Mouse (Mus musculus): ENCODE measurements at regions not wholly inside any gene's neighbourhood (a gene's known extent, or its start where the extent isn't known, plus 50 kb on each side); places are given as distances from the start of the nearest gene placed in this dataset.

- no peak for DNase-seq (ENCODE audit: low spot score)
- Histone ChIP-seq H3K4me3 (ENCODE audit: low read depth, low read length) (no peak overlapping the region), H3K27ac (ENCODE audit: low read depth) (no peak overlapping the region), H3K9me3 (replicated peaks; ENCODE audit: control insufficient read depth, low read length) (no peaks in the 10 kb centered on the region), H3K4me2 (ENCODE audit: low read depth, low read length) (no peak overlapping the region), H3K27me3 (ENCODE audit: control insufficient read depth, insufficient read depth, low read length) (no peaks in the 10 kb centered on the region), H3K9ac (replicated peaks; ENCODE audit: low read depth, low read length) (no peak overlapping the region), H3K4me1 (ENCODE audit: control insufficient read depth, insufficient read depth) (peaks cover 5% of the 10 kb centered on the region; the same call in 1 of the 2 replicates), H3K36me3 (replicated peaks; ENCODE audit: control insufficient read depth, insufficient read depth, low read length) (no peaks in the 10 kb centered on the region)
- no peak for ATAC-seq (ENCODE audit: insufficient read depth, low read depth)
- no peak for TF ChIP-seq EP300 (IDR thresholded peaks at IDR 0.05; ENCODE audit: low read depth)
- no peak for TF ChIP-seq CTCF (IDR thresholded peaks at IDR 0.05; ENCODE audit: low read depth)
- WGBS = 82% methylated on average over 3 of the region's 3 CpGs
Observed at GRCm38 (mm10) chr3:22021360-22021935, 55.0 kb upstream of the Tbl1xr1 start.

DNA sequence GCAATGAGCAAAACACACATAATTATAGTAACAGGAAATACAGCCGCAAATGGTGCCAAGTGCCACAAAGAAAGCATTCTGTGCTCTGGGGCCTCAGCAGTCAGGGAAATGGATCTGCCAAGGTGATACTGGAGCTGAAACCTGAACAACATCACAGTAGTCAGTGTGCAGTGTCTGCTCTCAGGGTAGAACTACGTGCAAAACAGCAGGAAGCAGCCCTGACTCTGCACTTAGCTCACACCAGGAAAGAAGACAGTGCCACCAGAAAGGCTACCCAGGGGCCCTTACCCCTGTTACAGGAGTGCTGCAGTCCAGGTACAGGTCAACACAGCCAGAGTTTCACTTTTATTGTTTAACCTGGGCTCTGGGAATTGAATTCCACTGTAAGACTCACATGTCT is 54.0 kb upstream of the Tbl1xr1 start:
- Histone ChIP-seq H3K9ac (replicated peaks; ENCODE audit: low read depth, low read length) (no peak overlapping the region), H3K9me3 (replicated peaks; ENCODE audit: control insufficient read depth, low read length) (no peaks in the 10 kb centered on the region), H3K4me1 (ENCODE audit: control insufficient read depth, insufficient read depth) (peaks cover 5% of the 10 kb centered on the region; the same call in 1 of the 2 replicates), H3K4me2 (ENCODE audit: low read depth, low read length) (no peak overlapping the region), H3K27ac (ENCODE audit: low read depth) (no peak overlapping the region), H3K27me3 (ENCODE audit: control insufficient read depth, insufficient read depth, low read length) (no peaks in the 10 kb centered on the region), H3K36me3 (replicated peaks; ENCODE audit: control insufficient read depth, insufficient read depth, low read length) (no peaks in the 10 kb centered on the region), H3K4me3 (ENCODE audit: low read depth, low read length) (no peak overlapping the region)
- DNase-seq (ENCODE audit: low spot score) (no peak), ATAC-seq (ENCODE audit: insufficient read depth, low read depth) (no peak)
- 42% methylated on average over 2 of the region's 2 CpGs for WGBS
- TF ChIP-seq EP300 (IDR thresholded peaks at IDR 0.05; ENCODE audit: low read depth) (no peak), CTCF (IDR thresholded peaks at IDR 0.05; ENCODE audit: low read depth) (no peak)

DNA sequence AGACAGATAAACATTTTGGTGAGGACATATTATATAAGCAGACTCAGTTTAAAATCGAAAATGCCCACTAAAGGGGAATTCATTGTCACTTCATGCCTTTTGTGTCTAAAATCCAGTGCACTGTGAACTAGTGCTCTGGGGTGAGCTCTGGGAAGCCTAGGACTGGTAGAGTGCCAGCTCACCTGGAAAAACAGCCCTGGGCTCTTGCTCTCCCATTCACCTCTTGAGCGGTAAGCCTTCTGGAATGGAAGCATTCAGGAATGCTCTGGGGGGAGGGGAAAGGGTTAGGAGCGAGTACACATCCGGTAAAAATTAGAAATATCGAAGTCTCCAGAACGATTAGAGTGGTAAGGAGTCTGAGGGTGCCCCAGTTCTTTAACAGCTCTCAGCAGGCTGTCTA is 53.4 kb upstream of the Tbl1xr1 start:
- WGBS = 67% methylated on average over 6 of the region's 6 CpGs
- DNase-seq (ENCODE audit: low spot score) (no peak), ATAC-seq (ENCODE audit: insufficient read depth, low read depth) (no peak)
- H3K9ac ChIP-seq (replicated peaks; ENCODE audit: low read depth, low read length) = no peak overlapping the region
- H3K27ac ChIP-seq (ENCODE audit: low read depth) = no peak overlapping the region
- peaks cover 5% of the 10 kb centered on the region; the same call in 1 of the 2 replicates for H3K4me1 ChIP-seq (ENCODE audit: control insufficient read depth, insufficient read depth)
- no peaks in the 10 kb centered on the region for H3K27me3 ChIP-seq (ENCODE audit: control insufficient read depth, insufficient read depth, low read length)
- no peak for TF ChIP-seq EP300 (IDR thresholded peaks at IDR 0.05; ENCODE audit: low read depth)
- TF ChIP-seq CTCF (IDR thresholded peaks at IDR 0.05; ENCODE audit: low read depth) = no peak
- H3K4me3 ChIP-seq (ENCODE audit: low read depth, low read length) = no peak overlapping the region
- no peaks in the 10 kb centered on the region for H3K36me3 ChIP-seq (replicated peaks; ENCODE audit: control insufficient read depth, insufficient read depth, low read length)
- no peaks in the 10 kb centered on the region for H3K9me3 ChIP-seq (replicated peaks; ENCODE audit: control insufficient read depth, low read length)
- no peak overlapping the region for H3K4me2 ChIP-seq (ENCODE audit: low read depth, low read length)

DNA sequence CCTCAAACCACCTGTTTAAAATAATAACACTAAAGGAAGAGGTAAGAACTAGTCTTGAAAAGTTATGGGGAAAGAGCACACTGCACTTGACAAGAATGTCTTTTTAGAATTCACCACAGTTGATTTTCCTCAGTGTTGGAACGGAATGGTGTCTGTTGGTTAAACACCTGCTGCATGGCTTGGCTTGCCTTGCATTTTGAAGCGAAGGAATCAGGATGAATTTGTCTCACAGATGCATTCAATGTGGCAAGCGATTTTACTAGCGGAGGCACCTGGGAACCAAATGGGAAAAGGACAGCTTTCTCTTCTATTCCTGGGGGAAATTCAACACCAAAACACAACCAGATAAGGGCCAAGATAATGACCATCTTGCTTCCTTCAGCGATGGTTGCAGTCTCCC is 52.9 kb upstream of the Tbl1xr1 start:
- H3K4me1 ChIP-seq (ENCODE audit: control insufficient read depth, insufficient read depth) = peaks cover 5% of the 10 kb centered on the region; the same call in 1 of the 2 replicates
- WGBS = 52% methylated on average over 5 of the region's 5 CpGs
- ATAC-seq (ENCODE audit: insufficient read depth, low read depth) (no peak), DNase-seq (ENCODE audit: low spot score) (no peak)
- H3K27me3 ChIP-seq (ENCODE audit: control insufficient read depth, insufficient read depth, low read length) = no peaks in the 10 kb centered on the region
- H3K9me3 ChIP-seq (replicated peaks; ENCODE audit: control insufficient read depth, low read length) = no peaks in the 10 kb centered on the region
- TF ChIP-seq CTCF (IDR thresholded peaks at IDR 0.05; ENCODE audit: low read depth) (no peak), EP300 (IDR thresholded peaks at IDR 0.05; ENCODE audit: low read depth) (no peak)
- H3K36me3 ChIP-seq (replicated peaks; ENCODE audit: control insufficient read depth, insufficient read depth, low read length) = no peaks in the 10 kb centered on the region
- H3K27ac ChIP-seq (ENCODE audit: low read depth) = no peak overlapping the region
- H3K9ac ChIP-seq (replicated peaks; ENCODE audit: low read depth, low read length) = no peak overlapping the region
- no peak overlapping the region for H3K4me2 ChIP-seq (ENCODE audit: low read depth, low read length)
- H3K4me3 ChIP-seq (ENCODE audit: low read depth, low read length) = no peak overlapping the region

DNA sequence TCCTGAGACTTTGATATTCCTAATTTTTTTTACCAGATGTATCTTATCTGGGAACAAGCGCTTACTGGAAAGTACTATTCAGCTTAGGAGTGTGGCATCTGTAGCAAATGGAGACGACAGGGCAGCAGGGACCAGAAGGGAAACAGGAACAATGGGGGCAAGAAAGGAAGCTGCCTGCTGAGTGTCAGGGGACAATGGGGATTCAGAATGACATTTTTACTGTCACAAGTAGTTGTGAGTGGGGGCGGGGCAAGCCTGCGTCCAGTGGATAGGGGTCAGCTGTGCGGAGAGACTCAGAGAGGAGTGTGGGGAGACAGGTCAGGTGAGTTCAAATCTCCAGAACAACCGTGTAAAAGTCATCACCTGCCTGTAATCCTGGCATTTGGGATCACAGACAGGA is 52.3 kb upstream of the Tbl1xr1 start:
- ATAC-seq (ENCODE audit: insufficient read depth, low read depth) (no peak; the same call in 1 of the 2 replicates), DNase-seq (ENCODE audit: low spot score) (no peak)
- Histone ChIP-seq H3K4me3 (ENCODE audit: low read depth, low read length) (no peak overlapping the region), H3K36me3 (replicated peaks; ENCODE audit: control insufficient read depth, insufficient read depth, low read length) (no peaks in the 10 kb centered on the region), H3K27ac (ENCODE audit: low read depth) (no peak overlapping the region), H3K9me3 (replicated peaks; ENCODE audit: control insufficient read depth, low read length) (no peaks in the 10 kb centered on the region), H3K4me2 (ENCODE audit: low read depth, low read length) (no peak overlapping the region), H3K27me3 (ENCODE audit: control insufficient read depth, insufficient read depth, low read length) (no peaks in the 10 kb centered on the region), H3K9ac (replicated peaks; ENCODE audit: low read depth, low read length) (no peak overlapping the region), H3K4me1 (ENCODE audit: control insufficient read depth, insufficient read depth) (peaks cover 5% of the 10 kb centered on the region; the same call in 1 of the 2 replicates)
- TF ChIP-seq EP300 (IDR thresholded peaks at IDR 0.05; ENCODE audit: low read depth) (no peak), CTCF (IDR thresholded peaks at IDR 0.05; ENCODE audit: low read depth) (no peak)
- WGBS = 19% methylated on average over 6 of the region's 6 CpGs

DNA sequence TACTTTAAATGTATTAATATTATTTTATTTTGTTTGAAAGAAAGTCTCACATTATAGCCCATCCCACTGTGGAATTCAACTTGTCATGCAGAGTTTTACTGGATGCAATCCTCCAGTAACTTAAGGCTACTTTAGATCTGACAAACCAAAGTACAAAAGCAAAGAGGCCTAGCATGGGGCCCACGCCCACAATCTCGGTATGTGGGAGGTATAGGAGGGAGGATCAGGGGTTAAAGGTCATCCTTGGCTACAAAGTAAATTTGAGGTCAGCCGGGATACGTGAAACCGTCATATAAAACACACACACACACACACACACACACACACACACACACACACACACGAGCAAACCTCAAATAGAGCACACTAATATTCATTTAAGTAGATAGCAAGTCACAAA is 51.3 kb upstream of the Tbl1xr1 start:
- Histone ChIP-seq H3K9me3 (replicated peaks; ENCODE audit: control insufficient read depth, low read length) (no peaks in the 10 kb centered on the region), H3K27ac (ENCODE audit: low read depth) (no peak overlapping the region), H3K9ac (replicated peaks; ENCODE audit: low read depth, low read length) (no peak overlapping the region), H3K36me3 (replicated peaks; ENCODE audit: control insufficient read depth, insufficient read depth, low read length) (no peaks in the 10 kb centered on the region), H3K27me3 (ENCODE audit: control insufficient read depth, insufficient read depth, low read length) (no peaks in the 10 kb centered on the region), H3K4me1 (ENCODE audit: control insufficient read depth, insufficient read depth) (peaks cover 5% of the 10 kb centered on the region; the same call in 1 of the 2 replicates), H3K4me2 (ENCODE audit: low read depth, low read length) (no peak overlapping the region), H3K4me3 (ENCODE audit: low read depth, low read length) (no peak overlapping the region)
- DNase-seq (ENCODE audit: low spot score) (no peak), ATAC-seq (ENCODE audit: insufficient read depth, low read depth) (no peak)
- WGBS = 79% methylated on average over 6 of the region's 6 CpGs
- TF ChIP-seq EP300 (IDR thresholded peaks at IDR 0.05; ENCODE audit: low read depth) (no peak), CTCF (IDR thresholded peaks at IDR 0.05; ENCODE audit: low read depth) (no peak)

All from heart, postnatal 0 days (tissue).